Mouse (Mus musculus) thymus, postnatal 0 days (tissue): ENCODE measurements around the gene Itsn1. TPM values are rescaled to one million over a fixed set of nuclear protein-coding genes. Genes with fewer than 3 reads are reported as not detected.

Experiments
- DNase-seq: peaks from one replicate; pipeline ENCODE4 v3.0.0-alpha.2; 2015; ENCODE audit warnings: low spot score
- polyA plus RNA-seq: library from polyadenylated mRNA; unstranded; fragments of >200 nt; fragmentation: Nextera tagmentation; extraction: Ambion mirVana; gene quantifications from 2 replicates; pipeline ENCODE4 v1.2.1, GENCODE M21; 2015

The Itsn1 gene
- polyA plus RNA-seq = 2.7 and 3.0 TPM in 2 replicates

GRCm38 (mm10) chr16:91729066-91729482 is at the start of gene Itsn1:
Gene Itsn1 (plus strand): TSS chr16:91729281.
- DNase-seq = peak; percentile 99

- no peak for DNase-seq
Measured at GRCm38 (mm10) chr16:91680656-91681055, 48.4 kb upstream of the Itsn1 start.

GRCm38 (mm10) chr16:91685526-91685925 is 43.6 kb upstream of the Itsn1 start:
- peak; percentile 66 for DNase-seq

DNA sequence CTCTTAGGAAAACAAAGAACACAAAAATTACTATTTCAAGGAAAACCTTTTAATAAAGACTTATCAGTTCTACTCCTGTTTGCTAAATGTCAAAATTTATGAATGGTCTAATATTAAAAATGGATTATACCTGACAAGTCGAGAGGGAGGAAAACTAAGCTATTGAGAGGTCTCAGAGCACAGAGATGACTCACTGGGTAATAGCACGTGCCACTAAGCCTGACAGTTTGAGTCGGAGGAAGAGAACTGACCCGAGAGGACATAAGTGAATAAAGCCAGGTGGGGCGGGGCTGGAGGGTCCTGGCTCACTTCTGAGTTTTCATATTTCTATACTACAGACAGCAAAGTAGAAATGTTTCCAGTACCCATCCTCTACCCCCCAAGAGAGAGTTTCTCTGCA is 42.7 kb upstream of the Itsn1 start:
- DNase-seq = no peak

GRCm38 (mm10) chr16:91688023-91688618 is 41.0 kb upstream of the Itsn1 start:
- no peak for DNase-seq

DNA sequence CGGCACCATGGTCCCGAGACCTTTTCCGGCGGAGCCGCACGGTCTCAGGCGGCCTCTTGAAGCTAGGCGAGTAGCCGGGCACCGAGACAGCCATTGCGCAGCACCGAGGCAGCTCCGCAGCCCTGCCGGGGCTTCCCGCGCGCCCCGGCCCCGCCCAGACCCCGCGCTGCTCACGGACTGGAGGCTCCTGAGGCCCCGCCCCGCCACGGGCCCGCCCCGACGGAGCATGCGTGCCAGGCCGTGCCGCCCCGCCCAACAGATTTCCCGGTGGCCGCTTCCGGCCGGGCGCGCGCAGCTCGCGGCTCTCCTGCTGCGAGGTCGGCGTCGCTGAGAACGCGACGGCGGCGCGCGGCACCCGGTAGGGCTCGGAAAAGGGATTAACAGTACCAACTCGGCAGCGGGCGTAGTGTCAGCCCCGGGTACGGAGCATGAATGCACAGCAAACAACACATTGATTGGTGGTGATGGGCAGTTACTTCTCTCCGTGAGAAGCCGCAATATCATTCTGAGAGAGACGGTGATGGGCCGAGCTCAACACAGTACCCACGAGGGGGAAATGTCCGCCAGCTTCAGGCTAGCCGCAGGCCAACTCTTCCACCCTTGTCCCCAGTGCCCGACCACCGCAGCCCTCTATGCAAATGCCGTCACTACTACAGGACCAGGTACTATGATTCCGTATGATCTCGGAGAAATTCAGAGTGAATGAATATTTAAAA is 40.3 kb upstream of the Itsn1 start, which contains the start of gene Donson:
Gene Donson, minus strand, starts transcription at position 152 of the 716 bp plus-strand sequence.
- peak; percentile 96 for DNase-seq

GRCm38 (mm10) chr16:91689791-91690190 is 39.3 kb upstream of the Itsn1 start:
- no peak for DNase-seq

DNA sequence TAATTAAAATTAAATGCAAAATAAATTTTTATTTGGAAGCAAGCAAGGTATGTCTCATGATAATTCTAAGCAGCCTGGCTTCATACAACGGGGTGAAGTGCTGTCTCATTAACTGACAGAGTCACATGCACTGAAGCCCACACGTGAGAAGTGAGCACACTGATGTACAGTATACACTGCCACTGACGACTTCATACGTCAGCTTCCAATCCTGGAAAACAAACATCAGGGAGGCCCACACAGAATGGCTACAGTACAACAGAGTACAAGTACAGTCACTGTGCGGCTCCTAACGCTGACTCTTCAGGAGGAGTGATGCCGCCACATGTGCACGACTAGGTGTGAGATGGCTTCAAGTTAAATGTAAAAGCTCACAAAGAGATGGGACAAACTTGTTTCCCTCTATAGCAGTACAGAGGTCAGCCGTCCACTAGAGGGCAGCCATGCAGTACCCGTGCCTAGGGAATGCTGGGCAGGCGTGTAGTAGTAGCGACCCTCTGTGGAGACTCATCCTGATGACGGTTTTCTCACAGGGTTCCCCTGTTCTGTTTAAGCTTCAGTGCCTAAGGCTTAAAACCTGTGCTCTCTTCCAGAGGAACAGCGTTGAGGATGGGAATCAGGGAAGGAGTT is 34.5 kb upstream of the Itsn1 start:
- DNase-seq = peak; percentile 71

DNA sequence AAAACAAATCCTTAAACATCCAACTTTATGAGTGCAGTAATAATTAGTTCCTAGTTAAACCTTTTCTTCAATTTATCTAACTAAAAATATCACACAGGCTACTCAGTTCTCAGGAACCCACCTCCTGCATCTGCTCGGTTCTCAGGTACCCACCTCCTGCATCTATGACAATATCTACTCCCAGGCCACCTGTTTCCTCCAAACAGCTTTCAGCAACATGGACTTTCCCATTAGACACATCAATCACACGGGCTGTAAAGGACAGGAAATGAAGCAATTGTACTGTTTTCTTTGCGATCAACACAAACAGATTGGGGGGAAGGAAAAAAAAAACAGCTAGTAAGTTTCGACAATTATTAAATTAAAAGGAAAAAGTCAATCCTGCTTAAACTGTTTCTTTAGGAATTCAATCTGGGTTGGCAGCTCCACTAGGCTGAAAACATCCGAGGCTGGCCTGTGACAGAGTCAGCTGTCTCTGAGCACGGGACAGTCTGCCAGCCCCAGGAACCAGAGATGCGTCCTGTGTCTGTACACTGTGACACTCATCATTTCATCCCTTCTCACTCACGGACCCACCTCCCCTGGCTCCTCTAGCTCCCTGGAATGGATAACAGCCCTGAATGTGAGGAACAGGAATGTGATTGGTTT is 33.8 kb upstream of the Itsn1 start:
- DNase-seq = no peak

DNA sequence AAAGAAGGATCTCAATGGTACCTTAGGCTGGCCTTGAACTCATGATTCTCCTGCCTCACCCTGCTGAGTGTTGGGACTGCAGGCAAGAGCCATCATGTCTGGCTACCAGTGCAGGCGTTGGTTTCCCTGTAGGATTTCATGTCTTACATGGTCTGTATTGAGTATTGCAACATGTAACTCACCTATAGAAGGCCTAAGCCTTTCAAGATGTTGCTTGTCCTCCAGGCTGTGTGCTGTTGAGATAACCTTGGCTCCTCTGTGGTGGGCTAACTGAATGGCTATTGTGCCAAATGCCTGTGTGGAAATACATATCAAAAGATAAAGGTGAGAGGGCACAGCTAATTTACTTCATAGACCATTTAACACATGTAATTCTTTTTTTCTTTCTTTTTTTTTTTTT is 30.1 kb upstream of the Itsn1 start:
- no peak for DNase-seq

GRCm38 (mm10) chr16:91701908-91702307 is 27.2 kb upstream of the Itsn1 start:
- no peak for DNase-seq

DNA sequence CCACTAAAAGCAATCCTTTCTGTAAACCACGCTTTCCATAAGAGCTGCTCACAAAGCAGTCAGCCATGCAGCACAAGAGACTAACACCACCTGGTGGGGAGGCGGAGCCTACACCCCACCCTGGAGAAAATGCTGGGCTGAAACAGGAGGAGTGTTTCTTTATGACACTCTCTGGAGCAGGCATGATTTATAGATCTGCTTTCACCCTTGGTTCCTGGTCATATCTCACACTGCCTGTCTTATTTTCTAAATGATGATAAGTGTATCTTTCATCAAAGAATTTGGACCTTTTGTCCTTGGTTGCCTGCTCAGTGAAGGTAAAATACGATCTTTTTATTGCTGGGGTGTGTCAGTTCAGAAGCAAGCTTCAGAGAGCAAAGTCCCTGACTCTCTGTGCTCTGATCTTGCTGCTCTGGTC is 26.3 kb upstream of the Itsn1 start:
- no peak for DNase-seq

DNA sequence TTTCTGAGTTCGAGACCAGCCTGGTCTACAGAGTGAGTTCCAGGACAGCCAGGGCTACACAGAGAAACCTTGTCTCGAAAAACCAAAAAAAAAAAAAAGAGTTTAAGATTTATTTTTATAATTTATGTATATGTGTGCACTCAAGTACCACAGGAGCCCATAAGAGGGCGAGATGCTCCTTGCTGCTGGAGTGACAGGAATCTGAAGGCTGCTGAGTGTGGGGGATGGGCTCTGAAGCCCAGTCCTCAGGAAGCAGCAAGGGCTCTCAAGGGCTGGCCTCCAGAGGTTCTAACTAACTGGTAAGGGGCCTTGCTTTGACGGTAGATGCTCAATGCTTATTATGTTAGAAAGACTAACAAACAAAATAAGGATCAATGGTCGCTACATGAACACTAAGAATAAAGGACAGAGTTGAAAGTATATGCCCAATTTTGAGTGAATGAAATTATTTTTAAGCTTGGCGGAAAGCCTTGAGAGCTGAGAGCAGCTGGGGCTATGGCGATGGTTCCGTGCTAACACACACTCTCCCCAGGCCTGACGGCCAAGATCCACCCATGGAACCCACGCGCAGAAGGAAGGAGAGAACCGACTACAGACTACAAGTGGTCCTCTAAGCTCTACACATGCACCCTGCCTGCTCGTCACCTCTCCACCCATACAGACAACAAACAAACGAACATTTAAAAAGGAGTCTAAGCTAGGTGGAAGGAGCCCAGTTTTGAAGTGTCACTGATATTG is 24.3 kb upstream of the Itsn1 start:
- DNase-seq = no peak

DNA sequence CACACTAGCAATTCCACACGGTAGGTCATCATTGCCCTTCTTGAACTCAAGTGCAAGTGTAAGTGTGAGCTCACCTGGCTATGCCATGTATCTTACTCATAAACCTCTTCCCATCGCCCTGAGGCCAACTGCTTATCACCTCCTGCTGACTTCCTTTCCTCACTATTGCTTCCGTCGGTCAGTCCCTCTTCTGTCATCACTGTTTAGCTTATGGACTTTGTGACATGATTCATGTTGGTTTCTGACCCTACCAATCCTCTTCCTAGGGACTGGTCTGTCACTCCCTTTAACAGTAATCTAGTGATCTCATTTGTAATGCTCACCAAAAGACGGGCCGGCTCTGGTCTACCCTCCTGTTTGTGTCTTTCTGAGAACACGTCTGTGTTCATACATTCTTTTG is 18.8 kb upstream of the Itsn1 start:
- no peak for DNase-seq

DNA sequence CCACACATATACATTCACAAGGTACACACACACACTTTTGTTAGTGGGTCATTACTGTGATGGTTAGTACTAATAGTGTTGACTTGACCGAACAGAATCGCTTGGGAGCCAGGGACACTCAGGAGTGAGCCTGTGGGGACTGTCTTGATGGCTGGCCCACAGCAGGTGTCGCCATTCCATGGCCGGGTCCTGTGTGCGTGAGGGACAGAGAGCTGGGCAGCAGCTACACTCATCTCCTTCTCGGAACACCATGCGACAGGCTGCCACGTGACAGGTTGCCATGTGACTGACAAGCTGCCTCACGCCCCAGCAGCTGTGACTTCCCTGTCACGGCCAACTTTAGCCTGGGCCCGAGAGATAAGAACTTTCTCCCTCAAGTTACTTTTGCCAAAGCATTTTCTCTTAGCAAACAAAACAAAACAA is 12.1 kb upstream of the Itsn1 start:
- no peak for DNase-seq

DNA sequence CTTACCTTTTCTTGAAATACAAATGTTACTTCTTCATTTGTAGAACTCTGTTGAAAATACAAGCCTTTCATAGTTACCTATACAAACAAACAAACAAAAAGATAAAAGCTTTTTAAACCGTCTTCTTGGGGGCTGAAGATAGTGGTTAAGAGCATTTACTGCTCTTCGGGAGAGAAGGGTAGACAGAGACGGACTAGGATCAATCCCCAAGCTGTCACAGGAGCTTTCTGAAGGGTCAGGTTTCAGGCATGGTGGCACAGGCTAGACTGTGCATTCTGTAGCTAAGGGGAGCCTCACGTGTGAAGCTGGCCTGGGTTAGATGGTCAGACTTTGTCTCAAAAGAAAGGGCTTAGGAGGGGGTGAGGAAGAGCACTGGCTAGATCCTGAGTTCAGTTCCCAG is 11.7 kb upstream of the Itsn1 start:
- no peak for DNase-seq

GRCm38 (mm10) chr16:91724247-91724646 is 4.8 kb upstream of the Itsn1 start:
- peak; percentile 53 for DNase-seq

DNA sequence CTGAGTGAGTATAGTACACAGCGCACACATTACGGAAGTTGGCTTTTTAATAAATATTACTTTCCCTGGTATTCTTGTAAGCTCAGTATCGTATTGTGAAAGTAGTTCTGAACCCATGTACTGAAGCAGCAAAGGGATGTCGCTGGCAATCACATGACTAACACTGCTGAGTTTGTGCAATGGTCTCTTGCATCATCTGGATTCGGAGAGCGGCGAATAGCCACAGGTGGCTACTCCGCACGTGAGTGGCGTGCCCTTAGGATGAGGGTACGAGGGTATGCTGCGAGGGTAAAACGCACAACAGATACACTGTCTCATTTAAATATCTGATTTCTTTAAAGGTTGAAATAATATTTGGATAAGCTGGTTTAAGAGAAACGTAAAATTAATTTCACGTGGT is 1.6 kb upstream of the Itsn1 start:
- DNase-seq = no peak

GRCm38 (mm10) chr16:91728123-91729065 is 687 bp upstream of the Itsn1 start, which contains the start of gene Cryzl1:
Gene Cryzl1 (minus strand): TSS chr16:91728975.
- DNase-seq = peak; percentile 94
